Comparison of ENCODE assay signal across 9 mouse cellular contexts in genomic region chr14:21253993-21254339, GRCm38 (mm10).
DNase-seq lines count a peak whose midpoint lies in the region; ATAC-seq and TF ChIP-seq lines count a peak whose summit lies in the region.
"Had no signal": no experiment of that assay in that cellular context is flagged by ENCODE, and none has a peak within 500 bp of the region (broad histone marks: within the 10 kb centered on the region; RNA-seq: fewer than 3 reads in every experiment).

No protein-coding gene starts in this region.

- H3K4me3 ChIP-seq in liver, postnatal 0 days (ENCODE audit: low read depth, low read length): no peak overlapping the region
- H3K4me3 ChIP-seq in embryonic facial prominence, embryonic 11.5 days (ENCODE audit: low read depth, low read length): no peak overlapping the region
- no peak overlapping the region for H3K4me3 ChIP-seq in hindbrain, postnatal 0 days (ENCODE audit: low read length)
- H3K4me3 ChIP-seq in heart, embryonic 10.5 days: no peak overlapping the region
- H3K4me3 ChIP-seq: megakaryocyte, embryonic 14.5 days had no signal

- ATAC-seq in liver, postnatal 0 days: no peak
- no peak for ATAC-seq in embryonic facial prominence, embryonic 11.5 days (replicated peaks; ENCODE audit: insufficient number of reproducible peaks, low FRiP score, low TSS enrichment, low read depth)
- peak; percentile 39 for ATAC-seq in hindbrain, postnatal 0 days

- H3K4me2 ChIP-seq in liver, postnatal 0 days (ENCODE audit: low read depth, low read length): no peak overlapping the region
- H3K4me2 ChIP-seq in embryonic facial prominence, embryonic 11.5 days (ENCODE audit: low read depth, low read length): no peak overlapping the region
- H3K4me2 ChIP-seq in hindbrain, postnatal 0 days (ENCODE audit: low read depth, low read length): peak overlapping the region; percentile 33

- H3K27me3 ChIP-seq in liver, postnatal 0 days (ENCODE audit: insufficient read depth, low read length): no peaks in the 10 kb centered on the region
- no peaks in the 10 kb centered on the region for H3K27me3 ChIP-seq in embryonic facial prominence, embryonic 11.5 days (ENCODE audit: control insufficient read depth, insufficient read depth, low read length)
- no peaks in the 10 kb centered on the region for H3K27me3 ChIP-seq in hindbrain, postnatal 0 days (ENCODE audit: insufficient read depth, low read length)
- H3K27me3 ChIP-seq in heart, embryonic 10.5 days (ENCODE audit: insufficient read depth, poor library complexity, severe bottlenecking): no peaks in the 10 kb centered on the region
- H3K27me3 ChIP-seq: megakaryocyte, embryonic 14.5 days had no signal

- WGBS in liver, postnatal 0 days (ENCODE audit: insufficient replicate concordance): 79% methylated on average over 2 of the region's 2 CpGs
- 68% methylated on average over 2 of the region's 2 CpGs for WGBS in embryonic facial prominence, embryonic 11.5 days
- WGBS in hindbrain, postnatal 0 days: 13% methylated on average over 2 of the region's 2 CpGs
- 80% methylated on average over 2 of the region's 2 CpGs for WGBS in heart, embryonic 10.5 days

- no peak for DNase-seq in liver, postnatal 0 days
- no peak for DNase-seq in liver
- DNase-seq in embryonic facial prominence, embryonic 11.5 days (ENCODE audit: low spot score): peak; percentile 38
- peak; percentile 76 for DNase-seq in hindbrain, postnatal 0 days (ENCODE audit: low spot score)
- peak; percentile 73 for DNase-seq in retina, postnatal 1 day
- no peak for DNase-seq in gastrocnemius, adult 8-10 months (ENCODE audit: low spot score in 2 of 2)
- no peak for DNase-seq in heart, embryonic 10.5 days (ENCODE audit: low spot score)
- DNase-seq in left cerebral cortex, adult 9 months (ENCODE audit: low spot score in 2 of 2): no peak

- TF ChIP-seq CTCF in liver, postnatal 0 days (IDR thresholded peaks at IDR 0.05; ENCODE audit: low read depth): peak; percentile 36; the same call in 1 of the 2 replicates
- peak; percentile 66 for TF ChIP-seq CTCF in hindbrain, postnatal 0 days (IDR thresholded peaks at IDR 0.05; ENCODE audit: low read depth)

- no peak for TF ChIP-seq EP300 in liver, postnatal 0 days (IDR thresholded peaks at IDR 0.05; ENCODE audit: low read depth)

- H3K27ac ChIP-seq in liver, postnatal 0 days (ENCODE audit: low read depth): no peak overlapping the region
- no peak overlapping the region for H3K27ac ChIP-seq in embryonic facial prominence, embryonic 11.5 days (replicated peaks; ENCODE audit: low read depth, low read length)
- H3K27ac ChIP-seq in hindbrain, postnatal 0 days: peak overlapping the region; percentile 72
- no peak overlapping the region for H3K27ac ChIP-seq in heart, embryonic 10.5 days

- no peaks in the 10 kb centered on the region; the same call in 1 of the 2 replicates for H3K36me3 ChIP-seq in liver, postnatal 0 days (replicated peaks; ENCODE audit: insufficient read depth, low read length)
- no peaks in the 10 kb centered on the region for H3K36me3 ChIP-seq in embryonic facial prominence, embryonic 11.5 days (replicated peaks; ENCODE audit: control insufficient read depth, insufficient read depth, low read depth, low read length)
- no peaks in the 10 kb centered on the region for H3K36me3 ChIP-seq in hindbrain, postnatal 0 days (ENCODE audit: insufficient read depth, low read length)
- H3K36me3 ChIP-seq in heart, embryonic 10.5 days: no peaks in the 10 kb centered on the region

- no peaks in the 10 kb centered on the region for H3K9me3 ChIP-seq in liver, postnatal 0 days (ENCODE audit: low read length)
- no peaks in the 10 kb centered on the region for H3K9me3 ChIP-seq in embryonic facial prominence, embryonic 11.5 days (replicated peaks; ENCODE audit: control insufficient read depth, low read length)
- H3K9me3 ChIP-seq in hindbrain, postnatal 0 days (ENCODE audit: low read length): no peaks in the 10 kb centered on the region
- H3K9me3 ChIP-seq in heart, embryonic 10.5 days: no peaks in the 10 kb centered on the region
- H3K9me3 ChIP-seq: megakaryocyte, embryonic 14.5 days had no signal

- no peaks in the 10 kb centered on the region for H3K4me1 ChIP-seq in liver, postnatal 0 days (ENCODE audit: insufficient read depth)
- peaks cover 3% of the 10 kb centered on the region; the same call in 1 of the 2 replicates for H3K4me1 ChIP-seq in embryonic facial prominence, embryonic 11.5 days (ENCODE audit: control insufficient read depth, insufficient read depth, low read length)
- H3K4me1 ChIP-seq in hindbrain, postnatal 0 days (ENCODE audit: insufficient read depth, low read length): peaks cover 3% of the 10 kb centered on the region; the same call in 1 of the 2 replicates
- H3K4me1 ChIP-seq in heart, embryonic 10.5 days: peaks cover 10% of the 10 kb centered on the region; the same call in 1 of the 2 replicates
- H3K4me1 ChIP-seq: megakaryocyte, embryonic 14.5 days had no signal

- H3K9ac ChIP-seq in liver, postnatal 0 days (replicated peaks): no peak overlapping the region
- H3K9ac ChIP-seq in embryonic facial prominence, embryonic 11.5 days (replicated peaks; ENCODE audit: low read length): no peak overlapping the region
- H3K9ac ChIP-seq in hindbrain, postnatal 0 days (replicated peaks; ENCODE audit: low read length): 0 out of 2 replicates have a peak overlapping the region, but pooled peaks have one; percentile 1

Comparison
In these comparisons a context has a peak if more than half of its experiments do, and no peak if none do; other contexts are left out.
1. DNase-seq: peak in embryonic facial prominence, embryonic 11.5 days (single experiment), hindbrain, postnatal 0 days (single experiment) and retina, postnatal 1 day (single experiment); none in liver, postnatal 0 days (single experiment), liver (single experiment), gastrocnemius, adult 8-10 months (0 of 2), heart, embryonic 10.5 days (single experiment) and left cerebral cortex, adult 9 months (0 of 2).